Mouse (Mus musculus) gastrocnemius, adult 2 months (tissue): ENCODE measurements around the gene Anapc10. TPM values are rescaled to one million over a fixed set of nuclear protein-coding genes. Genes with fewer than 3 reads are reported as not detected.
"Not testable (repeated sequence)": the region's sequence is repeated elsewhere in the genome, so short reads cannot be mapped to it uniquely, and the experiment has no call there.

Experiments
- DNase-seq: peaks from one replicate; pipeline ENCODE4 v3.0.0; 2022
- H3K27ac ChIP-seq: fragments of 200-600 bp; 2 replicates; pipeline ENCODE4 v1.8.1; 2022; ENCODE audit warnings: mild to moderate bottlenecking
- H3K4me3 ChIP-seq: fragments of 200-600 bp; 2 replicates; pipeline ENCODE4 v1.8.1; 2022; ENCODE audit warnings: mild to moderate bottlenecking, moderate library complexity
- CTCF ChIP-seq: fragments of 200-600 bp; IDR thresholded peaks from 2 replicates; pipeline ENCODE4 v1.8.1; 2022; ENCODE audit warnings: antibody characterized with exemption, mild to moderate bottlenecking, moderate library complexity
- intact Hi-C: fragments of 180-260 bp; cut with DNase I; formaldehyde crosslinking; loops from one replicate; pipeline ENCODE4 v1.15.1; 2025
- long read RNA-seq, 2 experiments: library from polyadenylated mRNA; stranded (forward); transcript quantifications; one replicate each; pipeline ENCODE4 v2.0.0; 2021
- total RNA-seq, 2 experiments: library from RNA; stranded (reverse); gene quantifications; 2 replicates each; pipeline ENCODE4 v1.2.3; 2021

The Anapc10 gene
- 1 to 10 TPM; 3.6 to 6.2 TPM for total RNA-seq
- long read RNA-seq, experiment 1, partial matches to known transcripts, result 0 of 2 reads
- long read RNA-seq, experiment 1, other reads (novel, unspliced or antisense), result 2 of 2 reads
- long read RNA-seq, experiment 2, partial matches to known transcripts, result 0 of 4 reads
- long read RNA-seq, experiment 2, other reads (novel, unspliced or antisense), result 3 of 4 reads

DNA sequence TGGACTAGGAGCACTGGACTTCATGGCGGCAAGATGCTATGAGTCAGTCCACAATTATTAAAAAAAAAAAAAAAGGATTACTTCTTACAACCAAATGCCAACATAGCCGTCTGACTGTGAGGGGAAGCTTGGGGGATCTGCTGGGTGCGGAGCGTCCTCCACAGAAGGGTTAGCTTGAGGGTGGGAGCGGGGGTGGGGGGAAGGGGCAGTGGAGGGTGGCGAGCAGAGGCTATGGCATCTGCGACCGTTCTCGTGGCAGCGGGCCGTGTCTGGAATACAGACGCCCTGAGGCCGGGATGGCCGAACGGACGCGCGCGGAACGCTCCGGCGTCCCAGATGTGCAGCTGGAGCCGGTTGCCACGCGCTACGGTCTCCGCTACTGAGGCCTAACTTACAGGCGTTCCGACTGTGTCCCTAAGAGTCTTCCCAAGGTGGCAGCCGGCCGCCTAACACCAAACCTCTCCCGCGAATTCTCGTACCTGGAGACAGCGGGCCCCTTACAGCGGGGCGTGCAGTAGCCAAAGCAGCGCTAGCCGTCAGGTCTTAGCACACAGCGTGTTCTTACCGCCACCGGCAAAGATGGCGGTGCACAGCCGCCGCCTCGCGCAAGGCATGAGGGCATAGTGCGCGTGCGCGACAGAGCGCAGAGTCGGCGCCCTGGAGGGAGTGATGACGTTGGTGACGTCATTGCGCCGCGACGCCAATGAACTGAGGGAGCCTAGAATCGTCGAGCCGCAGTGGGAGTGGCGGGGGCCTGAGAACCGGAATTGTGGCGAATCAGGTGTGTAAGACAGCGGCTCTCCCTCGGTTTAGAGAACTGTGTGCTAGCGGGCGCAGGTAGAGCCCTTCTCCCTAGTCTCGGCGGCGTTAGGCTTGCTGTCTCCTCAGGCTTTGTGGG, at the start of gene Anapc10, which contains the start of gene Abce1:
Anapc10 (plus strand) TSS at position 757 of the 898 bp plus-strand sequence.
Abce1 (minus strand) TSS at position 677 of the 898 bp plus-strand sequence.
- DNase-seq, result peak; percentile 99
- H3K27ac ChIP-seq, result peak within 1 kb of the TSS; percentile 90
- no peak for TF ChIP-seq CTCF
- intact Hi-C loops, result loop anchor here (2.0 kb wide), 1 partner anchor 415 kb away; no protein-coding TSS in a partner anchor
- peak within 1 kb of the TSS; percentile 85 for H3K4me3 ChIP-seq

GRCm38 (mm10) chr8:79676461-79676860, 35.2 kb upstream of the Anapc10 start:
- intact Hi-C loops, result no loop called here
- DNase-seq, result no peak
- H3K27ac ChIP-seq, result no peak overlapping the region
- TF ChIP-seq CTCF, result no peak
- H3K4me3 ChIP-seq, result no peak overlapping the region

DNA sequence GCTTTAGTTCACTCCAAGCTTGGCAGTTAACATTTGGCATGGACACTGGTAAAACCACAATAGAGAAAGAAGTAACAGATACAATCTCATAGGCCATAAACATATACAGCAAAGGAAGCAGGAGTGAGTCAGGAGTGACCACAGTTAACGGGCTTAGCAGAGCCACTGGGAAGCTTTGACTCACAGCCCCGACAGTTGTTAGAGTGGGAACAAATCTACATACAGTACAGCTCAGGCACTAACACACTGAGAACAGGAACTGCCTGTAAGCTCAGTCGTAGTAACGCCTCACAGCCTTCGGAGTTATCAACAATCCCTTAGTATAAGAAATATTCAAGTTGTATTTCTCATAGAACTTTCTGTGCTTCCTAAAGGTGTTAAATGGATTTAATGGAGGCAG, 32.6 kb upstream of the Anapc10 start:
- H3K27ac ChIP-seq, result no peak overlapping the region
- no peak for TF ChIP-seq CTCF
- DNase-seq, result no peak
- H3K4me3 ChIP-seq, result no peak overlapping the region
- intact Hi-C loops, result no loop called here

DNA sequence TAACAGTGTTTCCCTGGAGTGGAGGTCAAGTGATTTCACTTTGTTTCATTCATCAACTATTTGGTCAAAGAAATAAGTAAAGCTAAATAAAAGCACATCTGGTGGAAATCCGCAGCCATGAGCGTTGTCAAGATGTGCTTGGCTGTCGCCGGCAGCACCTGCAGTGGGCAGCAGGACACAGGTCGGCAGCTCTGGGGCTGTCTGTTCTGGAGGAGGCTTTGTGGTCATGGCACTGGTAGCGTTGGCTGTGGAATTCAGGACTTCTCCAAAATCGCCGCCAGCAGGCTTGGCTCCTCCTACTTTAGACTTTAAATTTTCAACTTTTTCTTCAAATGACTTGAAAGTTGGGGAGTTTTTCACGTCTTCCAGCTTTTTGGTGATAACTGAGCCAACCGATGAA, 31.5 kb upstream of the Anapc10 start:
- DNase-seq, intact Hi-C loops, H3K27ac ChIP-seq: not testable (repeated sequence)
- peak overlapping the region; percentile 75 for H3K4me3 ChIP-seq

- intact Hi-C loops, result no loop called here
- no peak for TF ChIP-seq CTCF
- peak overlapping the region; percentile 75 for H3K4me3 ChIP-seq
- peak; percentile 40 for DNase-seq
- H3K27ac ChIP-seq, result peak overlapping the region; percentile 41; the same call in 1 of the 2 replicates
These were observed 31.1 kb upstream of the Anapc10 start for GRCm38 (mm10) chr8:79680555-79680954.

DNA sequence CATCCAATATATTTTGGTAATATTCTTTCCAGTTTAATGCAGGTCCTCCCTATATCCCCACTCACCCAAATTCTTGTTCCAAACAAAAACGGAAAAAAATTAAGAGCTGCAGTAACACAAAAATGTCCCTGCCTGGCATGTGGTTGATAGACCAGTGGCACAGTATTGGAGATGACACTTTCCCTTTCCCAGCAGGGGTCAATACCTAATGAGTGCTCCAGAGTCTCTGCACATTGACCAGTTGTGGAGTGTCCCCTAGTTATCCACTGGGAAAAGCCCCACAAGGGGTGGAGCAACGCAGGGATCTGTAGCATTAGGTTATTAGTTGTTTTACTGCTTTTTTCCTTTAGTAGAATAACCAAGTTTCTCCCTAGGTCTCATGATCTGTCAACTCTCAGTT, 30.7 kb upstream of the Anapc10 start:
- Histone ChIP-seq H3K27ac (peak overlapping the region; percentile 41; the same call in 1 of the 2 replicates), H3K4me3 (peak overlapping the region; percentile 75)
- no peak for TF ChIP-seq CTCF
- no peak for DNase-seq
- intact Hi-C loops, result no loop called here

- intact Hi-C loops, H3K4me3 ChIP-seq, DNase-seq, H3K27ac ChIP-seq: not testable (repeated sequence)
These were observed 25.7 kb upstream of the Anapc10 start for GRCm38 (mm10) chr8:79685927-79686326.

- TF ChIP-seq CTCF, result no peak
- intact Hi-C loops, result no loop called here
- DNase-seq, result no peak
- Histone ChIP-seq H3K27ac (no peak overlapping the region), H3K4me3 (no peak overlapping the region)
These were observed 19.1 kb upstream of the Anapc10 start for GRCm38 (mm10) chr8:79692531-79692930.

- intact Hi-C loops, result no loop called here
- no peak overlapping the region for H3K27ac ChIP-seq
These were observed 4.9 kb upstream of the Anapc10 start for GRCm38 (mm10) chr8:79706687-79707086.

GRCm38 (mm10) chr8:79712676-79713075, 1.1 kb downstream of the Anapc10 start:
- no peak overlapping the region; the same call in 1 of the 2 replicates for H3K4me3 ChIP-seq
- intact Hi-C loops, result no loop called here
- TF ChIP-seq CTCF, result no peak

More at GRCm38 (mm10) chr8:79706687-79707086, 4.9 kb upstream of the Anapc10 start:
- TF ChIP-seq CTCF, result no peak
- no peak overlapping the region for H3K4me3 ChIP-seq
- DNase-seq, result no peak

DNA sequence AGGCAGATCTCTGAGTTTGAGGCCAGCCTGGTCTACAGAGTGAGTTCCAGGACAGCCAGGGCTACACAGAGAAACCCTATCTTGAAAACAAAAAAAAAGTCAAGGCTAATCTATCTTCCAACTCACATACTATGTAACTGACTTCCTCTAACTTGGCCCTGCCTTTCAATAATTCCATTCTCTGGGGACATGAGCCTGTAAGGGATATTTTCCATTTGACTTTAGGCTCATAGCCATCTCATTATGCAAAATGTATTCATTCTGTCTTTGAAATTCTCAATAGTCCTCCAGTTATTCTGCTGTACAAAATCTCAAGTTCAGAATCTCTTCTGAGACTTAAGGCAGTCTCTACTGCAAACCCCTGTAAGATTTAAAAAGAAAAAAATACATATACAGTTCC, 9.9 kb downstream of the Anapc10 start:
- Histone ChIP-seq H3K4me3 (no peak overlapping the region), H3K27ac (no peak overlapping the region)
- intact Hi-C loops, result no loop called here
- DNase-seq, result no peak
- no peak for TF ChIP-seq CTCF

More at GRCm38 (mm10) chr8:79712676-79713075, 1.1 kb downstream of the Anapc10 start:
- DNase-seq, result no peak
- H3K27ac ChIP-seq, result no peak overlapping the region

- TF ChIP-seq CTCF, result no peak
- H3K27ac ChIP-seq, result no peak overlapping the region
- no peak for DNase-seq
- H3K4me3 ChIP-seq, result no peak overlapping the region
- intact Hi-C loops, result no loop called here
These were observed 11.7 kb downstream of the Anapc10 start for GRCm38 (mm10) chr8:79723308-79723707.

DNA sequence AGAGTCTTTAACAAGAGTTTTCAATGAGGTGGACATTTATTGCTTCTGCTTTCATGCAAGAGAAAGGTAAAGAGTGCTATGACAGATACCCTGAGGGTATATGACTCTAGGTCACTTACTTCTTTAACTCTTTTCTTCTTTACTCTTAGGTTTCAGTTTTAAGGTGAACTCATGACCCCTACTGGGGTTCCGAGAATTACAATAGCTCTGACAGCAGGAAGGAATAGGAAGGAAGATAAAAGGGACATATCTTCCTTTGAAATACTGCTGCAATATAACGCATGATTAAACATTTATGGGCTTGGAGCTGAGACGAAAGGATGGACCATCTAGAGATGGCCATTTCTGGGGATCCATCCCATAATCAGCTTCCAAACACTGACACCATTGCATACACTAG, 13.0 kb downstream of the Anapc10 start:
- H3K4me3 ChIP-seq, result no peak overlapping the region
- no peak for TF ChIP-seq CTCF
- intact Hi-C loops, result no loop called here
- DNase-seq, result no peak
- no peak overlapping the region for H3K27ac ChIP-seq
